Mouse (Mus musculus) monocyte, adult 59 days (primary cell): ENCODE results near the gene Tle3. TPM values are rescaled to one million over a fixed set of nuclear protein-coding genes. Genes with fewer than 3 reads are reported as not detected.

Experiments used
- total RNA-seq, 2 experiments: library from RNA; stranded (reverse); gene quantifications; one replicate each; pipeline ENCODE4 v1.2.4; 2023

Gene Tle3
- 100 to 1,000 TPM; 174 to 188 TPM for total RNA-seq

DNA sequence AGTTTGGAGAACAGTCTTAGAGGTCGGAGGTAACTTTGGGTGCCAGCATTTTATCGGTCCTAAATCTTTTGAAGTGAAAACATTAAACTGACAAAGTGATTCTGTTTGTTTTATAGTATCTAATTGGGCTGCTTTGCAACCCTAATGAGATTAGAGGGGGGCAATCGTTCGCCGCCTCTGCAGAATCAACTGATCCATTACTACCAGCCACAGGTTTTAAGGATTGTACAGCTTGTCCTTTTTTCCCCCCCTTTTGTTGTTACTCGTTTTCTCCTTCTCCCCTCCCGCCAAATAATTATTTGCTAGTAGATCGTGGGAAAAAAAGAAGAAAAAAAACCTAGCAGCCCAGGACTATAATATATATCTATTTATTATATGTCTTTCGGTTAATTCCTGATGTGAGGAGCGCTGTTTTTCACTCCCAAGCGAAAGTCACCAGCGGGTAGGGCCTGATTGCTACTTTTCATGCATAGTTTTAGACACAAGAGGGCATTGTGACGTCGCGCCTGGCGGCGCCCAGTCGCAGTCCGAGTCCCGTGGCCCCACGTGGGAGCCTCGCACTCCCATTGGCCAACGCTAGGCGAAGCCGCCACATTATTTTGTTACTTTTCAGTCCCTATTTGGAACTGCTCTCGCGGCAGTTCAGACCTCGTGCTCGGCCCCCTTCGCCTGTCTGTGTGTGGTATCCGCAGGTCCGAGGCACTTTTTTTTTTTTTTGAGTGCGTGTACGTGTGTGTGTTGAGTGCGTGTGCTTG, at the start of gene Tle3:
Tle3 (plus strand) TSS at position 612 of the 755 bp plus-strand sequence.

